Mouse (Mus musculus) limb, embryonic 14.5 days (tissue): Measurements from ENCODE around the gene Gsta4. TPM values are rescaled to one million over a fixed set of nuclear protein-coding genes. Genes with fewer than 3 reads are reported as not detected.

ENCODE experiments used
- ATAC-seq: fragments of 200-750 bp; cut with Nextera tagmentation; 2 replicates; pipeline ENCODE4 v1.8.0; 2017; ENCODE audit warnings: low read depth, moderate number of reproducible peaks, moderate TSS enrichment; ENCODE audit not compliant: low FRiP score
- DNase-seq: peaks from one replicate; pipeline ENCODE4 v3.0.0-alpha.2; 2015; ENCODE audit warnings: low spot score
- H3K27ac ChIP-seq: fragments of 300-500 bp; sonication (generic); replicated peaks from 2 replicates; pipeline ENCODE4 v1.5.1; 2014; ENCODE audit warnings: low read depth, mild to moderate bottlenecking, low read length, moderate library complexity, mixed read lengths
- H3K27me3 ChIP-seq: fragments of 300-500 bp; sonication (generic); 2 replicates; pipeline ENCODE4 v1.6.1; 2014; ENCODE audit warnings: low read length, mixed read lengths; ENCODE audit not compliant: control insufficient read depth, insufficient read depth
- H3K36me3 ChIP-seq: fragments of 300-500 bp; sonication (generic); 2 replicates; pipeline ENCODE4 v1.6.1; 2014; ENCODE audit warnings: mild to moderate bottlenecking, low read length, moderate library complexity, mixed read lengths; ENCODE audit not compliant: control insufficient read depth, insufficient read depth
- H3K4me1 ChIP-seq: fragments of 300-500 bp; sonication (generic); 2 replicates; pipeline ENCODE4 v1.6.1; 2014; ENCODE audit warnings: antibody characterized with exemption, low read length, mixed read lengths; ENCODE audit not compliant: control insufficient read depth, insufficient read depth
- H3K4me2 ChIP-seq: fragments of 300-500 bp; sonication (generic); replicated peaks from 2 replicates; pipeline ENCODE4 v1.6.1; 2014; ENCODE audit warnings: low read depth, mild to moderate bottlenecking, low read length, moderate library complexity; ENCODE audit not compliant: severe bottlenecking
- H3K4me3 ChIP-seq: fragments of 300-500 bp; sonication (generic); replicated peaks from 2 replicates; pipeline ENCODE4 v1.5.1; 2014; ENCODE audit warnings: low read length
- H3K9ac ChIP-seq: fragments of 300-500 bp; sonication (generic); 2 replicates; pipeline ENCODE4 v1.6.1; 2014; ENCODE audit warnings: mild to moderate bottlenecking, low read depth, low read length, moderate library complexity; ENCODE audit not compliant: severe bottlenecking
- H3K9me3 ChIP-seq: fragments of 300-500 bp; sonication (generic); 2 replicates; pipeline ENCODE4 v1.6.1; 2016; ENCODE audit warnings: low read length; ENCODE audit not compliant: control insufficient read depth
- POLR2A ChIP-seq: fragments of 200-500 bp; IDR thresholded peaks from 2 replicates; pipeline ENCODE4 v1.8.0; 2012; ENCODE audit warnings: inconsistent platforms, mild to moderate bottlenecking, moderate library complexity, borderline replicate concordance; ENCODE audit not compliant: insufficient read depth, insufficient read length; ENCODE audit errors: extremely low read depth
- WGBS: fragments of 180-500 bp; shearing (Covaris S2); extraction: QIAGEN DNeasy Blood & Tissue Kit; methylation state at CpG from one replicate; pipeline ENCODE4 v1.1.7; 2014; 5-methylcytosine and 5-hydroxymethylcytosine counted together
- polyA plus RNA-seq, 2 experiments: library from polyadenylated mRNA; depleted of rRNA in 1 of 2; stranded (reverse) in 1 of 2; unstranded in 1 of 2; fragments of >200 nt; fragmentation: Nextera tagmentation in 1 of 2; extraction: Ambion mirVana in 1 of 2; gene quantifications; 2 replicates each; pipeline versions ENCODE4 v1.2.1 to v1.2.3; 2012 to 2014

Gene Gsta4
- polyA plus RNA-seq, 2 experiments, result 47.5 to 68.2 TPM

GRCm38 (mm10) chr9:78163291-78163690 is 19.3 kb upstream of the Gsta4 start:
- H3K4me3 ChIP-seq, result no peak overlapping the region
- no peaks in the 10 kb centered on the region for H3K4me1 ChIP-seq
- no peak overlapping the region for H3K27ac ChIP-seq
- DNase-seq (no peak), ATAC-seq (no peak)
- TF ChIP-seq POLR2A, result no peak
- no peak overlapping the region for H3K9ac ChIP-seq
- H3K27me3 ChIP-seq, result no peaks in the 10 kb centered on the region
- no peak overlapping the region for H3K4me2 ChIP-seq
- 66% methylated on average over 10 of the region's 10 CpGs for WGBS
- no peaks in the 10 kb centered on the region for H3K9me3 ChIP-seq
- H3K36me3 ChIP-seq, result peaks cover 84% of the 10 kb centered on the region

DNA sequence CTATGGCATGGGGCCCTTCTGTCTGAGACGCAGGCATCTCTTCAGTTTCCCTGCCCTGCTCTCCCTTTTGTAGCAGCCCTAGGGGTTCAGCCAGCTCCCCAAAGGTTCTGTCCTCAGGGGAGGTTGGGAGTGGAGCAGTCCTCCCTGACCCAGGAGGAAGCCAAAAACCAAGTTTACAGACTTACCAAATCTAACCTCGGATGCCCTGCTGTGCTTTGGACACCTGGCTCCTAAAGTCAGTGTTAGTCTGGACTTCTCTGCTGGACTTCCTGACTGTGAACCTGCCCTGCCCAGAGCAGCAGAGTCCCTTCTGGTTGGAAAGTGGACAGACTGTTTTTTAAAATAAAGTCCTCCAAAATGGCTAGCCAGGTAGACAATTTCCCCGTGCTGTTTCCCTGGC is 17.8 kb upstream of the Gsta4 start:
- WGBS, result 91% methylated on average over 3 of the region's 3 CpGs
- no peak for ATAC-seq
- H3K4me1 ChIP-seq, result no peaks in the 10 kb centered on the region
- DNase-seq, result no peak
- TF ChIP-seq POLR2A, result no peak
- no peaks in the 10 kb centered on the region for H3K9me3 ChIP-seq
- H3K4me3 ChIP-seq, result no peak overlapping the region
- H3K4me2 ChIP-seq, result no peak overlapping the region
- H3K27ac ChIP-seq, result no peak overlapping the region
- no peak overlapping the region for H3K9ac ChIP-seq
- H3K36me3 ChIP-seq, result peaks cover 82% of the 10 kb centered on the region
- no peaks in the 10 kb centered on the region for H3K27me3 ChIP-seq

- ATAC-seq, result no peak
- no peak for DNase-seq
- H3K4me2 ChIP-seq, result no peak overlapping the region
- H3K27ac ChIP-seq, result no peak overlapping the region
- no peaks in the 10 kb centered on the region for H3K4me1 ChIP-seq
- no peaks in the 10 kb centered on the region for H3K27me3 ChIP-seq
- WGBS, result 91% methylated on average over 6 of the region's 6 CpGs
- no peaks in the 10 kb centered on the region for H3K9me3 ChIP-seq
- no peak overlapping the region for H3K9ac ChIP-seq
- H3K4me3 ChIP-seq, result no peak overlapping the region
- peaks cover 74% of the 10 kb centered on the region for H3K36me3 ChIP-seq
- TF ChIP-seq POLR2A, result no peak
Observed at GRCm38 (mm10) chr9:78165454-78165853, 17.1 kb upstream of the Gsta4 start.

DNA sequence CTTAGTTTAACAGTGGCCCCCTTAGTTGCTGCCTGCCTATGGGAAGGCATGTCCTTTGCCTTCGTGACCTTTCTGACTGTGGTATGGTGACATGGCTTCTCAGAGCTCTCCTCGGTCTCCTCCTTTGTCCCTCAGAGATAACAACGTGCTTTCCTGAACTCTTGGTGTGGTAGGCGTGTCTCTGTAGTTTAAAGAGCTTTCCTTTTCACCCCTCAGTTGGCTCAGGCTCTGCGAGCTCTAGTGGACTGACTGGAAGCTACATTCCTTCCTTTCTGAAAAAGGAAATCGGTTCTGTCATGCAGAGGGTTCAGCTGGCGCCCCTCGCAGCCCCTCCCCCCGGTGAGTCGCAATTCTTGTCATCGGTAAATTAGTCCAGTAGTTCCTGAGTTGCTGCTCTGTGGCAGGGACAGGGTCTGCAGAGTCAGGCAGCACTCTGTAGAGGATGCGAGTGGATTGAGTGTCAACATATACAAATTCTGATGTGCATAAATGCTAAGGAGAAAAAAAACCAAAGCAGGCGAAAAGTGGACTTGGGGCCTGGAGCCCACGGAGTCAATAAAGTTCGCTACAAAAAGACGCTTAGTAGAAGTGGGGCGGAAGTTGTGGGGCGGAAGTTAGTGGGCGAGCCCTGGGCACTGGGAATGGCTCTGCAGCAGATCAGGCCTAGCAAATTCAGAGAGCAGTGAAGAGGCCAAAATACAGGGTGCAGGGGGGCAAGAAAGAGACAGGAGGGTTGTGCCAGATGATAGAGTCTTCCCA is 15.7 kb upstream of the Gsta4 start:
- no peaks in the 10 kb centered on the region for H3K4me1 ChIP-seq
- H3K27me3 ChIP-seq, result no peaks in the 10 kb centered on the region
- DNase-seq, result no peak
- no peak overlapping the region for H3K27ac ChIP-seq
- no peak overlapping the region for H3K4me2 ChIP-seq
- H3K36me3 ChIP-seq, result peaks cover 60% of the 10 kb centered on the region
- H3K9me3 ChIP-seq, result no peaks in the 10 kb centered on the region
- WGBS, result 83% methylated on average over 19 of the region's 19 CpGs
- TF ChIP-seq POLR2A, result no peak
- no peak overlapping the region for H3K9ac ChIP-seq
- no peak for ATAC-seq
- H3K4me3 ChIP-seq, result no peak overlapping the region

GRCm38 (mm10) chr9:78167453-78167969 is 15.1 kb upstream of the Gsta4 start:
- H3K4me3 ChIP-seq, result no peak overlapping the region
- WGBS, result 88% methylated on average over 19 of the region's 19 CpGs
- no peak for TF ChIP-seq POLR2A
- H3K9me3 ChIP-seq, result no peaks in the 10 kb centered on the region
- H3K4me1 ChIP-seq, result no peaks in the 10 kb centered on the region
- ATAC-seq (no peak), DNase-seq (no peak)
- H3K27ac ChIP-seq, result no peak overlapping the region
- H3K9ac ChIP-seq, result no peak overlapping the region
- no peak overlapping the region for H3K4me2 ChIP-seq
- H3K27me3 ChIP-seq, result no peaks in the 10 kb centered on the region
- peaks cover 54% of the 10 kb centered on the region for H3K36me3 ChIP-seq

- no peaks in the 10 kb centered on the region for H3K4me1 ChIP-seq
- H3K36me3 ChIP-seq, result peaks cover 52% of the 10 kb centered on the region
- 86% methylated on average over 6 of the region's 6 CpGs for WGBS
- H3K4me3 ChIP-seq, result no peak overlapping the region
- H3K9ac ChIP-seq, result no peak overlapping the region
- no peak overlapping the region for H3K4me2 ChIP-seq
- no peaks in the 10 kb centered on the region for H3K27me3 ChIP-seq
- ATAC-seq (no peak), DNase-seq (no peak)
- H3K27ac ChIP-seq, result no peak overlapping the region
- H3K9me3 ChIP-seq, result no peaks in the 10 kb centered on the region
- TF ChIP-seq POLR2A, result no peak
Observed at GRCm38 (mm10) chr9:78168864-78169263, 13.7 kb upstream of the Gsta4 start.
